Comparison of ENCODE assay signal across 11 mouse cellular contexts in the genomic region with DNA sequence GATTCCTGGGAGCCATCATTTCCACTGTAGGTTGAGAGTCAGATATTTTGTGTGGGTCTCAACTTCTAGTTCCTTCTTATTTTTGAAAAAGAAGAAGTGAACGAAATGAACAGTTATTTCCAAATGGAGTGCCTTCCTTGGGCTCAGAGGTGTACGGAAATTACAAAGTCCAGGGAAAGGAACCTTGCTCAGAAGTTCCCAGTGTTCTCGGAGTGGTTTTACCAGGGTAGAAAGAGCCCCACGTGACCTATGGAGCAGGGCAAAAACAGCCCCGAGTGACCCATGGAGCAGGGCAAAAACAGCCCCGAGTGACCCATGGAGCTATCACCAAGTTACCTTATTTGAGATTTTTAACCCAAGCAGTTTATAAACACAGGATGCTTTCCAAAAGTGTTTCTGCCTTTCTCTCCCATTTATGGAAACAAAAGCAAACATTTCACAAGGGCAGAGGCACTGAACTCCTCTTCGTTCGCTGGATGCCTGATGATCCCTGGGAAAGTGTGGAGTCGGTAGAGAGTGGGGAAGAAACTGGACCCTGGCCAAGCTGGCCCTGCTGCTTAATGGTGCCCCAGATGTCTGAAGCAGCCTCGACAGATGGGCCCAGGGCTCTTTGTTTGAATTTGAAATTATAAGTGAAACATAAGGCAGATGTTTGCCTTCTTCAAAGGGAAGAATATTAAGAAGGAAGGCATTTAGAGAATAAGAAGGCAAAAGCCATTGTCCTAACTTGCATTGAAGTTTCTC.
DNase-seq lines count a peak whose midpoint lies in the region; ATAC-seq and TF ChIP-seq lines count a peak whose summit lies in the region.
"Had no signal": no experiment of that assay in that cellular context is flagged by ENCODE, and none has a peak within 500 bp of the region (broad histone marks: within the 10 kb centered on the region; RNA-seq: fewer than 3 reads in every experiment).

No protein-coding gene starts in this region.

- H3K27ac ChIP-seq in midbrain, embryonic 14.5 days (replicated peaks; ENCODE audit: low read depth, low read length), result no peak overlapping the region
- H3K27ac ChIP-seq in midbrain, embryonic 13.5 days, result no peak overlapping the region
- no peak overlapping the region for H3K27ac ChIP-seq in hindbrain, postnatal 0 days
- peak overlapping the region; percentile 30; the same call in 1 of the 2 replicates for H3K27ac ChIP-seq in small intestine, adult 2 months (ENCODE audit: insufficient read depth, low read depth, low read length)
- H3K27ac ChIP-seq: hindbrain, embryonic 15.5 days had no signal

- H3K36me3 ChIP-seq in midbrain, embryonic 14.5 days (ENCODE audit: control insufficient read depth, insufficient read depth, low read length), result no peaks in the 10 kb centered on the region
- H3K36me3 ChIP-seq in midbrain, embryonic 13.5 days, result no peaks in the 10 kb centered on the region
- no peaks in the 10 kb centered on the region for H3K36me3 ChIP-seq in hindbrain, postnatal 0 days (ENCODE audit: insufficient read depth, low read length)
- H3K36me3 ChIP-seq in small intestine, adult 2 months (ENCODE audit: control insufficient read depth, insufficient read depth, low read length), result no peaks in the 10 kb centered on the region
- H3K36me3 ChIP-seq: hindbrain, embryonic 15.5 days had no signal

- no peaks in the 10 kb centered on the region for H3K27me3 ChIP-seq in midbrain, embryonic 14.5 days (ENCODE audit: control insufficient read depth, insufficient read depth, low read length)
- H3K27me3 ChIP-seq in midbrain, embryonic 13.5 days, result no peaks in the 10 kb centered on the region
- H3K27me3 ChIP-seq in hindbrain, postnatal 0 days (ENCODE audit: insufficient read depth, low read length), result no peaks in the 10 kb centered on the region
- H3K27me3 ChIP-seq in small intestine, adult 2 months (ENCODE audit: control insufficient read depth, insufficient read depth, low read length), result no peaks in the 10 kb centered on the region
- H3K27me3 ChIP-seq: CH12.LX; hindbrain, embryonic 15.5 days had no signal

- no peak for ATAC-seq in midbrain, embryonic 14.5 days (ENCODE audit: low FRiP score, low TSS enrichment)
- no peak for ATAC-seq in midbrain, embryonic 13.5 days
- no peak for ATAC-seq in hindbrain, postnatal 0 days

- H3K4me3 ChIP-seq in midbrain, embryonic 14.5 days (replicated peaks; ENCODE audit: low read depth, low read length), result no peak overlapping the region
- no peak overlapping the region for H3K4me3 ChIP-seq in midbrain, embryonic 13.5 days (replicated peaks)
- H3K4me3 ChIP-seq in hindbrain, postnatal 0 days (ENCODE audit: low read length), result no peak overlapping the region
- H3K4me3 ChIP-seq in small intestine, adult 2 months (ENCODE audit: low read depth, low read length), result no peak overlapping the region
- H3K4me3 ChIP-seq: hindbrain, embryonic 15.5 days had no signal

- WGBS in midbrain, embryonic 14.5 days, result 75% methylated on average over 10 of the region's 10 CpGs
- WGBS in midbrain, embryonic 13.5 days, result 74% methylated on average over 10 of the region's 10 CpGs
- WGBS in hindbrain, postnatal 0 days, result 60% methylated on average over 10 of the region's 10 CpGs
- 50% methylated on average over 10 of the region's 10 CpGs for WGBS in small intestine, adult 2 months

- H3K4me2 ChIP-seq in midbrain, embryonic 14.5 days (ENCODE audit: low read length), result no peak overlapping the region
- no peak overlapping the region for H3K4me2 ChIP-seq in midbrain, embryonic 13.5 days (replicated peaks)
- H3K4me2 ChIP-seq in hindbrain, postnatal 0 days (ENCODE audit: low read depth, low read length), result no peak overlapping the region
- H3K4me2 ChIP-seq: hindbrain, embryonic 15.5 days had no signal

- DNase-seq in kidney, adult 18-20 months, result peak; percentile 37
- no peak for DNase-seq in kidney, postnatal 4 days
- DNase-seq in midbrain, embryonic 14.5 days, result peak; percentile 61
- DNase-seq in hindbrain, postnatal 0 days (ENCODE audit: low spot score), result peak; percentile 37
- no peak for DNase-seq in right cerebral cortex, adult 2 months (ENCODE audit: low spot score in 2 of 2)
- DNase-seq: gastrocnemius, postnatal 25 days; thymus, postnatal 14 days had no signal

- H3K4me1 ChIP-seq in midbrain, embryonic 14.5 days (ENCODE audit: control insufficient read depth, insufficient read depth, low read length), result peaks cover 4% of the 10 kb centered on the region; the same call in 1 of the 2 replicates
- peaks cover 14% of the 10 kb centered on the region for H3K4me1 ChIP-seq in midbrain, embryonic 13.5 days (replicated peaks)
- no peaks in the 10 kb centered on the region for H3K4me1 ChIP-seq in hindbrain, postnatal 0 days (ENCODE audit: insufficient read depth, low read length)
- H3K4me1 ChIP-seq in small intestine, adult 2 months (ENCODE audit: control insufficient read depth, insufficient read depth, insufficient read length, low read length), result 0 out of 2 replicates have a peak, but pooled peaks cover 2% of the 10 kb centered on the region

- no peak overlapping the region for H3K9ac ChIP-seq in midbrain, embryonic 14.5 days (replicated peaks; ENCODE audit: low read length)
- no peak overlapping the region for H3K9ac ChIP-seq in midbrain, embryonic 13.5 days (replicated peaks)
- H3K9ac ChIP-seq in hindbrain, postnatal 0 days (replicated peaks; ENCODE audit: low read length), result no peak overlapping the region
- H3K9ac ChIP-seq: hindbrain, embryonic 15.5 days had no signal

- TF ChIP-seq CTCF in hindbrain, postnatal 0 days (IDR thresholded peaks at IDR 0.05; ENCODE audit: low read depth), result no peak
- TF ChIP-seq CTCF in small intestine, adult 2 months (IDR thresholded peaks at IDR 0.05; ENCODE audit: extremely low read depth, insufficient read length, insufficient replicate concordance, low read depth, low read length), result no peak

- H3K9me3 ChIP-seq in midbrain, embryonic 14.5 days (ENCODE audit: control insufficient read depth, low read length), result no peaks in the 10 kb centered on the region
- no peaks in the 10 kb centered on the region for H3K9me3 ChIP-seq in midbrain, embryonic 13.5 days
- H3K9me3 ChIP-seq in hindbrain, postnatal 0 days (ENCODE audit: low read length), result peaks cover under 1% of the 10 kb centered on the region; the same call in 1 of the 2 replicates
- H3K9me3 ChIP-seq: hindbrain, embryonic 15.5 days had no signal

- no peak for TF ChIP-seq POLR2A in small intestine, adult 2 months (IDR thresholded peaks at IDR 0.05; ENCODE audit: low read depth, low read length)

Comparison
In these comparisons a context has a peak if more than half of its experiments do, and no peak if none do; other contexts are left out.
1. DNase-seq: peak in kidney, adult 18-20 months (single experiment), midbrain, embryonic 14.5 days (single experiment) and hindbrain, postnatal 0 days (single experiment); none in kidney, postnatal 4 days (0 of 2) and right cerebral cortex, adult 2 months (0 of 2).